Mouse (Mus musculus): ENCODE data around the gene Capzb. TPM values are rescaled to one million over a fixed set of nuclear protein-coding genes. Genes with fewer than 3 reads are reported as not detected.

The Capzb gene
- total and polyA plus RNA-seq, 3 experiments: 103 to 354 TPM; not detected in 1

- TF ChIP-seq POLR2AphosphoS2 (IDR thresholded peaks at IDR 0.05; ENCODE audit: low read length): no peak
- 0 out of 2 replicates have a peak, but pooled peaks have one; percentile 4 for TF ChIP-seq MAFK (IDR thresholded peaks at IDR 0.05; ENCODE audit: borderline replicate concordance, low read depth, low read length)
- peak; percentile 58 to 77 for TF ChIP-seq EP300 (IDR thresholded peaks at IDR 0.05; ENCODE audit: low read depth in 1 of 2, low read length in 2 of 2)
- no peak for TF ChIP-seq RAD21 (IDR thresholded peaks at IDR 0.05; ENCODE audit: low read depth, low read length)
- TF ChIP-seq GATA1 (IDR thresholded peaks at IDR 0.05; ENCODE audit: low read depth, low read length): peak; percentile 77
Measured at GRCm38 (mm10) chr4:139200946-139201345, 8.2 kb downstream of the Capzb start (continued).

GRCm38 (mm10) chr4:139202556-139202955 lies 9.9 kb downstream of the Capzb start:
- Histone ChIP-seq H3K27me3 (ENCODE audit: control insufficient read depth in 1 of 2, insufficient read depth in 2 of 2, low read length in 2 of 2) (no peaks in the 10 kb centered on the region), H3K9ac (ENCODE audit: control insufficient read depth, low read depth, low read length, poor library complexity, severe bottlenecking) (no peak overlapping the region), H3K36me3 (ENCODE audit: control insufficient read depth in 1 of 2, insufficient read depth in 2 of 2, low read length in 2 of 2) (peaks cover 3 to 48% of the 10 kb centered on the region in 2 experiments; a peak in 3 of 4 replicates), H3K9me3 (replicated peaks; ENCODE audit: insufficient read depth, low read length) (no peaks in the 10 kb centered on the region), H3K4me3 (ENCODE audit: control insufficient read depth in 1 of 2, insufficient read depth in 1 of 2, low read depth in 2 of 2, low read length in 2 of 2) (no peak overlapping the region), H3K79me2 (ENCODE audit: control insufficient read depth, insufficient read depth, low read length, poor library complexity) (peaks cover 62% of the 10 kb centered on the region), H3K4me1 (ENCODE audit: control insufficient read depth in 1 of 2, insufficient read depth in 2 of 2, low read length in 2 of 2) (peaks cover 19 to 58% of the 10 kb centered on the region in 2 experiments), H3K27ac (ENCODE audit: control insufficient read depth, low read depth, low read length) (no peak overlapping the region)
- DNase-seq (ENCODE audit: low read depth, low spot score): no peak
- no peak for TF ChIP-seq ZMIZ1 (IDR thresholded peaks at IDR 0.05; ENCODE audit: low read depth, low read length)
- no peak for TF ChIP-seq SIN3A (IDR thresholded peaks at IDR 0.05; ENCODE audit: low read length)
- no peak for TF ChIP-seq MAX (IDR thresholded peaks at IDR 0.05; ENCODE audit: low read length)
- TF ChIP-seq MEF2A (IDR thresholded peaks at IDR 0.05; ENCODE audit: extremely low read depth, insufficient replicate concordance, low read depth, low read length, poor library complexity, severe bottlenecking): no peak
- TF ChIP-seq USF1 (IDR thresholded peaks at IDR 0.05; ENCODE audit: low read depth, low read length): no peak
- TF ChIP-seq USF2 (IDR thresholded peaks at IDR 0.05; ENCODE audit: borderline replicate concordance in 1 of 2, insufficient read depth in 1 of 2, low read depth in 1 of 2, low read length in 2 of 2): no peak

- Histone ChIP-seq H3K4me1 (ENCODE audit: control insufficient read depth in 1 of 2, insufficient read depth in 2 of 2, low read length in 2 of 2) (peaks cover 19 to 60% of the 10 kb centered on the region in 2 experiments), H3K27me3 (ENCODE audit: control insufficient read depth in 1 of 2, insufficient read depth in 2 of 2, low read length in 2 of 2) (no peaks in the 10 kb centered on the region), H3K9me3 (replicated peaks; ENCODE audit: insufficient read depth, low read length) (no peaks in the 10 kb centered on the region), H3K36me3 (ENCODE audit: control insufficient read depth in 1 of 2, insufficient read depth in 2 of 2, low read length in 2 of 2) (peaks cover 3 to 45% of the 10 kb centered on the region in 2 experiments; a peak in 3 of 4 replicates), H3K9ac (ENCODE audit: control insufficient read depth, low read depth, low read length, poor library complexity, severe bottlenecking) (no peak overlapping the region), H3K4me3 (ENCODE audit: control insufficient read depth in 1 of 2, insufficient read depth in 1 of 2, low read depth in 2 of 2, low read length in 2 of 2) (no peak overlapping the region), H3K79me2 (ENCODE audit: control insufficient read depth, insufficient read depth, low read length, poor library complexity) (peaks cover 57% of the 10 kb centered on the region), H3K27ac (ENCODE audit: control insufficient read depth, low read depth, low read length) (no peak overlapping the region)
- no peak for TF ChIP-seq TAL1 (IDR thresholded peaks at IDR 0.05; ENCODE audit: low read length)
- TF ChIP-seq CHD2 (IDR thresholded peaks at IDR 0.05; ENCODE audit: low read length): no peak
- TF ChIP-seq MXI1 (IDR thresholded peaks at IDR 0.05; ENCODE audit: low read depth, low read length): no peak
- TF ChIP-seq NELFE (IDR thresholded peaks at IDR 0.05; ENCODE audit: low read depth, low read length): no peak
- TF ChIP-seq MAX (IDR thresholded peaks at IDR 0.05; ENCODE audit: low read length): no peak
- TF ChIP-seq CTCF (IDR thresholded peaks at IDR 0.05 in 2 of 3, conservative IDR thresholded peaks at IDR 0.05 in 1 of 3; ENCODE audit: control insufficient read depth in 1 of 3, insufficient read depth in 1 of 3, low read depth in 2 of 3, low read length in 3 of 3, poor library complexity in 1 of 3, severe bottlenecking in 1 of 3): no peak
- TF ChIP-seq ELF1 (IDR thresholded peaks at IDR 0.05; ENCODE audit: low read depth, low read length): no peak
- TF ChIP-seq POLR2AphosphoS2 (IDR thresholded peaks at IDR 0.05; ENCODE audit: low read length): no peak
- no peak for TF ChIP-seq SIN3A (IDR thresholded peaks at IDR 0.05; ENCODE audit: low read length)
- TF ChIP-seq CHD1 (IDR thresholded peaks at IDR 0.05; ENCODE audit: low read depth, low read length): no peak
- no peak for TF ChIP-seq NRF1 (IDR thresholded peaks at IDR 0.05; ENCODE audit: insufficient read depth, low read depth, low read length, poor library complexity, severe bottlenecking)
- no peak for TF ChIP-seq UBTF (IDR thresholded peaks at IDR 0.05; ENCODE audit: borderline replicate concordance, insufficient read depth, low read depth, low read length)
- TF ChIP-seq RAD21 (IDR thresholded peaks at IDR 0.05; ENCODE audit: low read depth, low read length): no peak
- no peak for DNase-seq (ENCODE audit: low read depth, low spot score)
Measured at GRCm38 (mm10) chr4:139203381-139203780, 10.7 kb downstream of the Capzb start.
